Mouse (Mus musculus) kidney, adult 9 months (tissue): ENCODE measurements around the gene Ddx39b.
A peak's percentile ranks its signal among the peaks of the same experiment; 100 is the strongest.

ENCODE experiments used
- DNase-seq: peaks from one replicate; pipeline ENCODE4 v3.0.0; 2022

Ddx39b gene

DNA sequence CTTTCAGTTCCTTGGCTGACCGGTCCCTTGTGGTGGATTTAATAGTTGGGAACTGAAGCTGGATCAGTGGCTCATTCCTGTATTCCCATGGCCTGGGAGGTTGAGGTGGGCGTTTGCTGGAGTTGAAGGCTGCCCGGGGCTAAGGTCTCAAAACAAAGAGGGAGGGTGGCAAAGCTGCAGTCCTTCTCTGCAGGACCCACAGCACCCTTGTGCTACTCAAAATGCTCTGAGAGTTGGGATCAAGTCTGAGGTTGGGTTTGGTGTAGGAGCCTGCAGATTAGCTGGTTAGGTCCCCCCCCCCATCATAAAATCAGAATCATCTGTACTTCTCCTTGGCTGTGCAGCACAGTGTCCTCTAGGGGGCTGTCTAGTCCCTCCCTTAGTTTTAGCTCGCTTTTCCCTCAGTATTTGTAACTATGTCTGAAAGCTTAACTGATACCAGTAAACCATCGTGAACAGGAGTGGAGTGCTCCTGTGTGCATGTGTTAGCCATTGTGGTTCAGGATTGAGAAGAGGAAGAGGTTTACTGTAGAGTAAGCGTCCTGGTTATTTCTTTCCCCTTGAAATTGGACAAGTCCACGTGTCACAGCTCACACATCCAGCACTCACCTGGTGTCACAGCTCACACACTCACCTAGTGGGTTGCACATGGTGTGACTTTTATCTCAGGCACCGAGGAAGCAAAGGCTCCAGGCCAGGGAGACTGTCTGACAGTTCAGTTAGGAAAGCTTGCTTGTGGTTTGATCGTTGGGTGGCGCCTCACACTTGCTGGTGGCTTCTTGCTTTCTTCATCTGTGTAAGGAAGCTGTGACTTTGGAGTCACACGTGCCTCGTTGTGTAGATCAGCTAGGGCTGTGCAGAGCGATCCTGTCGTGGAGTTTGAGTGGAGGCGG is 4.4 kb downstream of the Ddx39b start:
- peak; percentile 23 for DNase-seq

DNA sequence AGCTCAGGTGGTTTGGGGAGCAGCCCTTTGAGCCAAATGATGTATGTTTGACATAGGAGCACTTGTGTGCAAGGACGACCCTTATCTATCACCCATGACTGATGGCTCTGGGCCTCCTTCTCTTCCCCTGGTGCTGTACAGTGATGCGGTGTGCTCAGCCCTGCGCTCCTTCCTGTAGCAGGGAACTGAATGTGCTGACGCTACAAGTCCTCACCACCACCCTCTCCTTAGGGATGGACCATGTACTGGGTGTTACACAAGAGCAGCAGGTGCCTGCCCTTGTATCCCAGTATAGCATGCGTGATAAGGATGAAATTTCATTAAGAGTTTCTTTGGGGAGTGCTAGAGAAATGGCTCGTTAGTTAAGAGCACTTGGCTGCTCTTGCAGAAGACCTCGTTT is 5.6 kb downstream of the Ddx39b start:
- peak; percentile 67 for DNase-seq

DNA sequence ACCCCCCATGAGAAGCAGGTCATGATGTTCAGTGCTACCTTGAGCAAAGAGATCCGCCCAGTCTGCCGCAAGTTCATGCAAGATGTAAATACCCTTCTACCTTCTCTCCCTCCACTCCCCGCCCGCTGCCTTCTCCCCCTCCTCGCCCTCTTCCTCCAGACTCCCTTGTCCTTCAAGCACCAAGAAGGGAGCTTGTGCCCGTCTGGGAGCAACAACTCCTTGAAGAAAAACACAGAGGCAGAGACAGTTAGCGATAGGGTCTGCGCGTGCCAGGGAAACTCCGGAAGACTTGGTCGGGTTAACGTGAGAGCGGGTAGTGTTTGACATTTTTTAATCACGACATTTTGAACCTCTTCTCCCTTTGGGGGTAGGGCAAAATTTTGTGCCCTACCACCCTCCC is 7.4 kb downstream of the Ddx39b start:
- no peak for DNase-seq

DNA sequence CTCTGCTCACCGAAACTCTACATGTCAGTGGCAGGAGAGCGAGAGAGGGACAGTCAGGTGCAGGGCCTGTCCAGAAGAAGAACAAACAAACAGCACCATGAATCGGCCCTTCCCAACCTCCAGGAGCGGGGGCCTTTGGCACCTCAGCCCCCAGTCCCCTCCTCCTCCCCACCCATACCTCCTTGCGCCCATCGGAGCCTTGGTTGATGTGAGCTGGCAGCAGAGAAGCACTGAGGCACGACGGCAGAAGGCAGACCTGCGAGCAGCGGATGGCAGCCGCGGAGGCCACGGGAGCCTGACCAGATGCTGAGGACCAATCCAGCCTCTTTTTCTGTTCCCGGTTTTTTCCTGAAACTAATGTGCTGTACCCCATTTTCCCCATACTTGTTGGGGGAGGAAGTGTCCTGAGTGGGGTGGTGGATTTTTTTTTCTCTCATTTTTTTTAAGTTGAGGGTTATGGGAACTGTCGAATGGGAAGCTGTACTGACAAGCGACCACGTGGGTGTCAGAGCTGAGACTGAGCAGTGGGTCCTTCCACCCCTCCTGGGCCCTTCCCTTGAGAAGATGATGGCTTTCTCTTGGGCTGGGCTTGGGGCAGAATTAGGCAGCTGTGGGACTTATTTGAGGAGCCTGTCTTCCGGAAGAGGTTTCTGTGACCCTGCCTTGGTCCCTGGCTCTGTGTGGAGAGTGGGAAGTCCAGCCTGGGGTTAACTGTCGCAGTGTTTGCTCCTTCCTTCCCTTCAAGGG is 8.1 kb downstream of the Ddx39b start:
- no peak for DNase-seq

DNA sequence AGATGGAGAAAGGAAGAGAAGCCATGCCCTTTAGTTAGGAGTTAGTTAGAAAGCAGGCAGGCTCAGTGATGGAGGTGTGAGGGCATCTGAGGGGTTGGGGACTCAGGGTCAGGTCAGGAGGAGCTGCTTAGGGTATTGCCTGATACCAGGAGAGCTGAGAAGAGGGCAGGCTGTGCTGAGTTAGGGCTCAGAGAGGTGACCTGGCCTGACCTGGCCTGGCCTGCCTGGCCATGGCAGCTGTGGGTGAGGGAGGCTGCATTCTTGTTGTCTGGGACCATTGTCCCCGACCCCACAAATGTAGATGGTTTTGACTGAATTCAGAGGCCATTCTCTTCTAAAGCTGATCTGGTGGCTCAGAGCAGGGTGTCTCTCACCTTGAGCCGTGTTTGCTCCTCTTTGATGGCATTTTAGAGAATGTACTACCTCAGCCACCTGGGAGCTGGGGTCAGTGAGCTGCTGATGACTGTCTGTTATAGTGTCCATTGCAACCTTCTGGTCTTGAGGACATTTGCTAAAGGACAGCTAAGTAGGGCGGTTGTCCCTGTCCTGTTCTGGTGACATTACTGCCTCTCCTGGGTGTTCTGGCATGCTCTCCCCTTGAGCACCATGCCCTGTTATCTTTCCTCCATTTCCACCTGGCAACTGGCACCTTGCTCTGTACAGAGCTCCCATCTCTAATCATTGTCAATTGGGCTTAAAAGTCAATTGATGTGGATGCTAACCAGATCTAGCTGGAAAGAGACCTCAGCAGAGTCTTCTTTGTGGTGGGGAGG is 9.0 kb downstream of the Ddx39b start:
- DNase-seq = no peak

DNA sequence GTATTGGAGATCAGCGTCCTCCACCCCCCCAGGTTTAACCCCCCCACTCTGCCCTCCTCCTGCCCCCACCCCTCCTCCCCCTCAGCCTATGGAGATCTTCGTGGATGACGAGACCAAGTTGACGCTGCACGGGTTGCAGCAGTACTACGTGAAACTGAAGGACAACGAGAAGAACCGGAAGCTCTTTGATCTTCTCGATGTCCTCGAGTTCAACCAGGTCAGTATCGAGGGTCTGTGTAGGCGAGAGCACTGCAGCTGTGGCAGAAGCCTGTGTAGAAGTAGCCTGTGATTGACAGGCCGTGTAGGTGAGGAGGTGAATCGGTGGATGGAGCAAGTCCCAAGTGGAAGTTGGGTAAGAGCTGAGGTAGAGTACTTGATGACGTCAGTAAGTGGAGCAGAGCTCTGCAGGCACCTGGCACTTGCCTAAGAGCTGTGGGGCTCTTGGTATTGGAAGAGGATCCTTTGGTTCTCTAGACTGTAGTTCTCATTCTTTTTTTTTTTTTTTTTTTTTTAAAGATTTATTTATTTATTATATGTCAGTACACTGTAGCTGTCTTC is 9.7 kb downstream of the Ddx39b start:
- no peak for DNase-seq

DNA sequence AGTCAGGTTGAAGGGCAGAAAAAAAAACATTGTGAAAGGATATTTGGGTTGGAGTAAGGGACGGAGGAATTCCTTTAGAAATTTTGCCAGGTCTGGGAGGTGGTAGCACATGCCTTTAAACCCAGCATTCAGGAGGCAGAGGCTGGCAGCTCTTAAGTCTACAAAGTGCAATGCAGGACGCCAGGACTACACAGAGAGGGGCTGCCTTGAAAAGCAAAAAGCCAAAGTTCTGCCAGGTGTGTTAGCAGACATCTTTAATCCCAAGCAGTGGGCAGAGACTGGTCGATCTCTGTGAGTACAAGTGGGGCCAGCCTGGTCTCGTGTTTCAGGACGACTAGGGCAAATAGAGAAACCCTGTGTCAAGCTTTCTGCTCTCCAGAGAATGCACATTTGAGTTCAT is 10.4 kb downstream of the Ddx39b start:
- DNase-seq = no peak

DNA sequence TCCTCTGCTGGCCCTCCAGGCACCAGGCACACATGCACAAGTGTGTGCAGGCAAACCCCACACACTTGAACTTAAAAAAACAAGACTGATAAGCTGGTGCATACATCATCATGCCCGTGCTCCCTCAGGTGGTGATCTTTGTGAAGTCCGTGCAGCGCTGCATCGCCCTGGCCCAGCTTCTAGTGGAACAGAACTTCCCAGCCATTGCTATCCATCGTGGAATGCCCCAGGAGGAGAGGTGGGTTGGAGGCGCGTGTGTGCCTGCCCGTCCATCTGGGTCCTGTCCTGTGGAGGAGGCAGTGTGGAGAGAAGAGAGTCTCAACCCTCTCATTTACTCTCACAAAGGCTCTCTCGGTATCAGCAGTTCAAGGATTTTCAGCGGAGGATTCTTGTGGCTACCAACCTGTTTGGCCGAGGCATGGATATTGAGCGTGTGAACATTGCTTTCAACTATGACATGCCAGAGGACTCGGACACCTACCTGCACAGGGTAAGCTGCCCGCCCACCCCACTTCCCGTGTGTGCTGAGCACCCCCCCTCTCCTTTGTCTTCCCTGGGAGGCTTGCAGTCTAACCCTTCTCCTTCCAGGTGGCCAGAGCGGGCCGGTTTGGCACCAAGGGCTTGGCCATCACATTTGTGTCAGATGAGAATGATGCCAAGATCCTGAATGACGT is 11.2 kb downstream of the Ddx39b start:
- DNase-seq = no peak

DNA sequence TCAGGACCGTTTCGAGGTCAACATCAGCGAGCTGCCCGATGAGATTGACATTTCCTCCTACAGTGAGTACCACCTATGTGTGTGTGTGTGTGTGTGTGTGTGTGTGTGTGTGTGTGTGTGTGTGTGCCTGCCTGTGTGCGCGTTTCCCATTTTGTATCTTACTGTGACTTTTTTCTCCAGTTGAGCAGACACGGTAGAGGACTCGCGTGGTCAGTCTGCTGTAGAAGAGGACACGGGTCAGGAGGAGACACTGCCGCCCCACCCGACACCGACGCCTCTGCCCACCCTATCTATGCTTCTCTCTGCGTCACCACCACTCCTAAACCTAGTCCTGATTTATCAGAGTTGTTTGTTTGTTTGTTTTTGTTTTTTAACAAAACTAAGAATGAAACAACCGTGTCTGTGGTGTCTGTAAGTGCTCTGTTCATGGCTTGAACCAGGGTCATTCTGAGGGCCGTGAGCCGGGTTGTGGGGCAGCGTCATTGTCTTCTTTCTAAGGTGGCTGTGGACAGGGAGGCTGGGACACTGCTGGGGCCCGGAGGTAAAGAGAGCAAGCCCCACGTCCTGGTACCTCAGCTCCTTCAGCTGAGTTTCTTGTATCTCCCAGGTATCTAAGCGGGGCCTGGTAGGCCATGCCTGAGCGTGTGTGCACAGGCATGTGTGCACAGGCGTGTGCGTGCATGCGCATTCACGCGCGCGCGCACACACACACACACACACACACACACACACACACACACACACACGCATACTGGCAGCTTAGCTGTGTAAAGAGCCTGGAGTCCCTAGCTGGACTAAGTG is 11.9 kb downstream of the Ddx39b start:
- DNase-seq = no peak

DNA sequence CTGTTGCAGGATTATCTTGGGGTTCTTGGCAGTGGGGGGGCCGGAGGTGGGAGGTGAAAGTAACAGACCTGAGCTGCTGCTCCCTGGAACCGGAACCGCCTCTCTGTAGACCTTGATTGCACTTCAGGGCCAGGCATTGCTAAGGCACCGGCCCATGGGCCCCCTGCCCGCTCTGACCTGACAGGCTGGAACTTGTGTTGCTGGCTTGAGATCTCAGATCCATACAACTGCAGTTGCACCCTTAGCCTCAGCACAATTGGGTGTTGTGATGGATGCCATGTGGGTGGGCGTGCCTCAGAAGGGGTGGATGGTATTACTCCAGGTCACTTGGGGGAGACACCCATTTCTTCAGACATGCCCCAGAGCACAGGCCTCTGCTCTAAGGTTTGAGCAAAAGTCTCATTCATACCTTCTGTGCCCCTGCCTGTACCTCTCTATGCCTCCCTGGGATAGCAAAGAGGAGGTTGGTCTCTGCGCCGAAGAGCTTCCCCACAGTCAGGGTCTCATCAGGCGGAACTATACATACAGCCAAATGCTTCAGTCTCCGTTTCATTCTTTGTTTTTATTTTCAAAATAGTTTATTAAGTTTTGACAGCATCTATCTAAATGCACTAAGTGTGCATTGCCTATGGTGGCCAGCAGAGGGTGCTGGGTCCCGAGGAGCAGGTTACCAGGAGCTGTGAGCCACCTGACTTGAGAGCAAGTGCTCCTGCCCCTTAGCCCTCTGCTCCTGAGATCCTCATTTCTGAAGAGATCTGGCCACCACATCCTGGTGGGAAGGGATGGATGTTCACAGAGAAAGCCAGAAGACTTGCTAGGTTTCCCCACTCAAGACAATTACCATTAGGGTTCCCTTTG is 12.9 kb downstream of the Ddx39b start:
- DNase-seq = peak; percentile 82

DNA sequence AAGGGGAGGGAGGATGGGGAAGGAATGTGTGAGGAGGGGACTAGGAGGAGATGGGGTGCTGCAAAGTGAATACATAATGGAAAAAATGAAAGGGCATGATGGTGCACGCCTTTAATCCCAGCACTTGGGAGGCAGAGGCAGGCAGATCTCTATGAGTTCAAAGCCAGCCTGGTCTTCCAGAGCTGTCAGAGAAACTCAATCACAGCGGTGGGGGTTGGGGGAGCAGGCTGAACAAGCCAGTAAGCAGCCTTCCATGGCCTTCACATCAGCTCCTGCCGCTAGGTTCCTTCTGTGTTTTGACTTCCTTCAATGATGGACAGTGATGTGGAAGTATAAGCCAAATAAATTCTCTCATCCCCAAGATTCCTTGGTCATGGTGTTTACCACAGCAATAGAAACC is 13.8 kb downstream of the Ddx39b start:
- DNase-seq = no peak

DNA sequence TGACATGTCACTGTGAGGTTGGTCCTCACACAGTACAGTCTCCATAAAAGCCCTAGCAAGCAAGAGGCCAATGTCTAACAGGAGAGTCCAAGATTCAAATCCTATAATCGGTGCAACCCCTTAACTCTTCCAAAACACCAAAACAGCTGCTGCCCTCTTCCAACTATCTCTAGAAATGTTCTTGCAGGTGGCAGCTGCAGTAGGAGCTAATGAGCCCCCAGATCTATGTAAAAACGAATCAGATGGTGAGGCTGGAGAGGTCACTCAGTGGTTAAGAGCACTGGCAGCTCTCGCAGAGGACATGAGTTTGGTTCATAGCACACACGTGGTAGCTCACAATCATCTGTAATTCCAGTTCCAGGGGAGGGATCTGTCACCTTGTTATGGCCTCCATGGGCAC is 14.2 kb downstream of the Ddx39b start:
- DNase-seq = no peak

DNA sequence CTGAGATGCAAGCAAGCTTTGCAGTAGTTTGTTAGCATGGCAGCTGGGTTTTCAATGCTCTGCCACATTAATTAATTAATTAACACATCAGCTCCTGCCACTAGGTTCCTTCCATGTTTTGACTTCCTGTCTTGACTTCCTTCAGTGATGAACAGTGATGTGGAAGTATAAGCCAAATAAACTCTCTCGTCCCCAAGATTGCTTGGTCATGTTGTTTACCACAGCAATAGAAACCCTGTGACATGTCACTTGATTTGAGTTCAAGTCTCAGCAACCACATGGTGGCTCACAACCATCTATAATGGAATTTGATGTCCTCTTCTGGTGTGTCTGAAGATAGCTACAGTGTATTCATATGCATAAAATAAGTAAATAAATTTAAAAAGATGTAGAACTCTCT is 15.8 kb downstream of the Ddx39b start:
- peak; percentile 18 for DNase-seq

DNA sequence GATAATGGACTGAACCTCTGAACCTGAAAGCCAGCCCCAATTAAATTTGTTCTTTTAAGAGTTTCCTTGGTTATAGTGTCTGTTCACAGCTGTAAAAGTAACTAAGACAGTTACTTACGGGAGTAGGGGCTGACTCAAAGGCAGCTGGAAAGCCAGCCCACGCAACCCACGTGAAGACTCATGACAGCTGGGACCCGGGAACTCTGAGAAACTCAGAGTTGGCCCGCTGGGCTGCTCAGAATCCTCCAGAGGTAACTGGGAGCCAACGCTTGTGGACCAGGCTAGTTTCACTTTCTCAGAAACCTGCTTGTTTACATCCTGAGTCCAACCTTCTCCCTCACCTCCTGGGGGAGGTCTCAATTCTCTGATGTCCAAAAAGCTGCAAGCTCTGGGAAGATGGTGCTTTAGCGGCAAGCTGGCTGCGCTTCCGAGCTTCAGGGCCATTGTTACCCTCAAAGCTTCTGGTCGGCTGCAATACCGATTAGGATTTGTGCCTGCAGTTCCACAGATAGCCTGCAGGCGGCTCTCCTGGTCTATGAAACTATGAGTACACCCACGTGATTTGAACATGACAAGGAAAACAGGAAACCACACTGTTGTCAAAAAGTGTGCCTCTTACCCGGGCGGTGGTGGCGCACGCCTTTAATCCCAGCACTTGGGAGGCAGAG is 16.4 kb downstream of the Ddx39b start:
- peak; percentile 99 for DNase-seq

DNA sequence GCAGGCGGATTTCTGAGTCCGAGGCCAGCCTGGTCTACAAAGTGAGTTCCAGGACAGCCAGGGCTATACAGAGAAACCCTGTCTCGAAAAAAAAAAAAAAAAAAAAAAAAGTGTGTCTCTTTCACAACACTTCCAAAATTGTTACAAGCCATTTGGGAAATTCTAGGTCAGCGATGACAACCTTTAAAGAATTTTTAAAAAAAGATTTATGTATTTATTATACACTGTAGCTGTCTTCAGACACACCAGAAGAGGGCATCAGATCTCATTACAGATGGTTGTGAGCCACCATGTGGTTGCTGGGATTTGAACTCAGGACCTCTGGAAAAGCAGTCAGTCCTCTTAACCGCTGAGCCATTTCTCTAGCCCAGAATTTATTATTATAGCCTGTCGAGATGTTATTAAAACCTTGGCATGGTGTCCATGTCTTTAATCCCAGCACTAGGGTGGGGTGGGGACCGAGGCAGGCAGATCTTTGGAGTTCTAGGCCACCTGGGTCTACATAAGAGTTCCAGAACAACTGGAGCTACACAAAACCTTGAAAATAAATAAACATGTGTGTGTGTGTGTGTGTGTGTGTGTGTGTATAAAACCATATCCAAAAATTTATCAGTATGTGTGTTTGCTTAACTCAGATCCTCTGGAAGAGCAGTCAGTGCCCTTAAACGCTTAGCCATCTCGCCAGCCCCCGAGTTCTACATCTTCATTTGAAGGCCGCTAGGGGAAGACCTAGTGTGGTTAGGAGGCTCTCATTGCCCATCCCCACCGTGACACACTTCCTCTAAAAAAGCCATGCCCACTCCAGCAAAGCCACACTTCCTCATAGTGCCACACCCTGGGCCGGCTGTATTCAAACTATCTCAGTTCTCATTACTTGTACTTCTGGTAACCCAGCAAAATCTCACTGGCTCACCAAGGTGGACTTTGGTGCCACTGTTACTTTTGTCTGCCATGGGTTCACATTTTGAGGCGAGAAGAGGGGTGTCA is 17.2 kb downstream of the Ddx39b start:
- peak; percentile 72 for DNase-seq

DNA sequence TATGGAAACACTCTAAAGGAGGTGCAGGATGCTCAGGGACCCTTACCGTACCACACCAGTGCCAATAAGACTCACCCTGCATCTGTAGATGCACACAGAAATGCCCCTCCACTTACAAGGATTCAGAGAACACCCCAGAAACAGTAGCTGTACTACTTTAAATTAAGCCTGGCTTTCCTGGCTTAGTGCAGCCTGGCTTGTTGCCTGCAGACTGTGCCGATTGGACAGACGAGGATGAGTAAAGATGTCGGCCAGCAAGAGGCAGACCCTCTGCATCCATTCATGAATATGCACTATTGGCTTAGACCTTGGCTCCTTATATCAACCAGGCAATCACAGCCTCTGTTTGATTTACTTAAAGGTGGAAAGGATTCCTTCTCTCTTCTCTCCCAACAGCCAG is 18.1 kb downstream of the Ddx39b start:
- DNase-seq = no peak

DNA sequence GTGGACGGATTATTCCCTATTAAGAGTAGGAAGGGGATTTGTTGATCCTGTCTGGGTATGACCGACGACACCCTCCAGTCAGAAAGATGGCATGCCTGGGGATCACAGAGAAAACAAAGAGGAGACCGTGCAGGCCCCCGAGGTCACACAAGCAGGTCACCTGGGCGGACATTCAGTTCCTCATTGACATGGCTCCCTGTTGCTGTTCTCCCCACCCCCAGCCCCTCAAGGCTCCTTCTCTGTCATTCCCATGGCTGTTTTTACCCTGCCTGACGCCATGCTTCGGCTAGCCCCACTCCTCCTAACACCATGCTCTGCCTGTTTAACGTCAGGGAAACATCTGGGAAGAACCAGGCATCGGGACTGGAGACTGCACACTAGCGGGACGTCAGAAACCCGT is 20.1 kb downstream of the Ddx39b start:
- DNase-seq = no peak

DNA sequence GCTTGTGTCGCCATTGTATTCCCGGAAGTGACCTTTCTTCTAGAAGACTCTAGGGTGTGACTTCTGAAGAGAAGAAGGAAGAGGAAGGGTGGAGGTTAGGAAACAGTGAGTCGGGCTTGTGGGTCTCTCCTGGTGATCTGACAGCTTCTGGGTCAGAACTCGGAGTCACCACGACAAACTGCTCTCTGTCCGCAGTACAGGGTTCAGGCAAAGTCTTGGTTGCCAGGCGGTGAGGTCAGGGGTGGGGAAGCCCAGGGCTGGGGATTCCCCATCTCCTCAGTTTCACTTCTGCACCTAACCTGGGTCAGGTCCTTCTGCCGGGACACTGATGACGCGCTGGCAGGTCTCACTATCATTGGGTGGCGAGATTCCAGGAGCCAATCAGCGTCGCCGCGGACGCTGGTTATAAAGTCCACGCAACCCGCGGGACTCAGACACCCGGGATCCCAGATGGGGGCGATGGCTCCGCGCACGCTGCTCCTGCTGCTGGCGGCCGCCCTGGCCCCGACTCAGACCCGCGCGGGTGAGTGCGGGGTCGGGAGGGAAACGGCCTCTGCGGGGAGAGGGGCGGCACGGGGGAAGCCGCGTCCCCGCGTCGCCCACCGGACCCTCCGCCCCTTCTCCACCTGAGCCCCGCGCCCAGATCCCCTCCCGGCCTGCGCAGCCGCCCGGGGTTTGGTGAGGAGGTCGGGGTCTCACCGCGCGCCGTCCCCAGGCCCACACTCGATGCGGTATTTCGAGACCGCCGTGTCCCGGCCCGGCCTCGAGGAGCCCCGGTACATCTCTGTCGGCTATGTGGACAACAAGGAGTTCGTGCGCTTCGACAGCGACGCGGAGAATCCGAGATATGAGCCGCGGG is 21.3 kb downstream of the Ddx39b start, which contains the start of gene H2-D1:
Gene H2-D1 (plus strand): TSS at position 67 of the 859 bp plus-strand sequence.
- DNase-seq = peak; percentile 98
